Mouse (Mus musculus) layer of hippocampus, postnatal 25 days (tissue): Measurements from ENCODE around the gene Olfr1396. TPM values are rescaled to one million over a fixed set of nuclear protein-coding genes. Genes with fewer than 3 reads are reported as not detected.

Experiments
- total RNA-seq, 2 experiments: library from RNA; stranded (reverse); gene quantifications; 2 replicates each; pipeline ENCODE4 v1.2.3; 2021

The Olfr1396 gene
- total RNA-seq, 2 experiments from 2014 or later, result not detected

Other genes with a start within 250 kb of the Olfr1396 start
- 1 to 10 TPM; 4.4 TPM for gene Irgm1, start 243.2 kb downstream of the Olfr1396 start, total RNA-seq
- under 1 TPM; 0.12 to 0.21 TPM for gene Gm5431, start 212.7 kb downstream of the Olfr1396 start, total RNA-seq
- 1 to 10 TPM in 1 of 2 experiments, under 1 TPM in 1; 0.94 to 1.4 TPM for gene Psme2b, start 168.7 kb downstream of the Olfr1396 start, total RNA-seq
- gene Olfr56, start 136.0 kb downstream of the Olfr1396 start, total RNA-seq, result not detected
- 1 to 10 TPM in 1 of 2 experiments, under 1 TPM in 1; 0.66 to 1.1 TPM for gene 9930111J21Rik1, start 135.5 kb downstream of the Olfr1396 start, total RNA-seq
- under 1 TPM in 1 of 2 experiments, not detected in 1; 0.09 TPM for gene Gm12185, start 122.6 kb downstream of the Olfr1396 start, total RNA-seq
- under 1 TPM in 1 of 2 experiments, not detected in 1; 0.32 TPM for gene Tgtp1, start 120.7 kb downstream of the Olfr1396 start, total RNA-seq
- gene 9930111J21Rik2, start 63.6 kb downstream of the Olfr1396 start, total RNA-seq, result 1 to 10 TPM in 1 of 2 experiments, under 1 TPM in 1; 0.86 to 1.5 TPM
- gene Tgtp2, start 50.7 kb downstream of the Olfr1396 start, total RNA-seq, result under 1 TPM; 0.45 to 0.62 TPM
- under 1 TPM; 0.33 to 0.44 TPM for gene Ifi47, start 38.3 kb downstream of the Olfr1396 start, total RNA-seq
- gene Olfr1395, start 27.4 kb upstream of the Olfr1396 start, total RNA-seq, result not detected
- gene Olfr1394, start 39.5 kb upstream of the Olfr1396 start, total RNA-seq, result not detected
- gene Btnl9, start 72.3 kb upstream of the Olfr1396 start, total RNA-seq, result not detected
- 10 to 100 TPM; 37.9 to 39.3 TPM for gene Zfp62, start 88.4 kb upstream of the Olfr1396 start, total RNA-seq
- 10 to 100 TPM; 54.4 to 57.0 TPM for gene Mgat1, start 129.3 kb upstream of the Olfr1396 start, total RNA-seq
- gene Olfr1393, start 163.4 kb upstream of the Olfr1396 start, total RNA-seq, result not detected
- gene Olfr1392, start 170.4 kb upstream of the Olfr1396 start, total RNA-seq, result not detected
- gene Olfr10, start 189.9 kb upstream of the Olfr1396 start, total RNA-seq, result not detected
- gene Olfr1391, start 207.9 kb upstream of the Olfr1396 start, total RNA-seq, result not detected
- gene Olfr1390, start 220.3 kb upstream of the Olfr1396 start, total RNA-seq, result not detected